Mouse (Mus musculus): ENCODE measurements at regions not wholly inside any gene's neighbourhood (a gene's known extent, or its start where the extent isn't known, plus 50 kb on each side); places are given as distances from the start of the nearest gene placed in this dataset.

GRCm38 (mm10) chr19:14343890-14344289 lies 254.0 kb downstream of the Tle4 start:
- no peak for TF ChIP-seq CTCF (IDR thresholded peaks at IDR 0.05; ENCODE audit: low read depth, low read length)
- no peak for TF ChIP-seq POLR2AphosphoS5 (IDR thresholded peaks at IDR 0.05; ENCODE audit: insufficient replicate concordance, low read depth, low read length)
- TF ChIP-seq TAL1 (conservative IDR thresholded peaks at IDR 0.05; ENCODE audit: low read depth, low read length), result no peak
- no peak for TF ChIP-seq GATA1 (IDR thresholded peaks at IDR 0.05; ENCODE audit: borderline replicate concordance, low read length)

Data from G1E (cell line).